Mouse (Mus musculus) forebrain, postnatal 0 days (tissue): Measurements from ENCODE around the gene Poglut1. TPM values are rescaled to one million over a fixed set of nuclear protein-coding genes. Genes with fewer than 3 reads are reported as not detected.

Experiments used
- ATAC-seq: fragments of 200-750 bp; cut with Nextera tagmentation; 2 replicates; pipeline ENCODE4 v1.8.0; 2017; ENCODE audit warnings: mild to moderate bottlenecking, moderate library complexity
- DNase-seq: peaks from one replicate; pipeline ENCODE4 v3.0.0-alpha.2; 2015
- H3K27ac ChIP-seq: fragments of 300-500 bp; sonication (generic); 2 replicates; pipeline ENCODE4 v1.5.1; 2014; ENCODE audit warnings: low read depth, mild to moderate bottlenecking, antibody characterized with exemption, low read length, moderate library complexity, mixed read lengths
- H3K27me3 ChIP-seq: fragments of 300-500 bp; sonication (generic); 2 replicates; pipeline ENCODE4 v1.6.1; 2014; ENCODE audit warnings: mild to moderate bottlenecking, low read length, mixed read lengths; ENCODE audit not compliant: insufficient read depth
- H3K36me3 ChIP-seq: fragments of 300-500 bp; sonication (generic); 2 replicates; pipeline ENCODE4 v1.6.1; 2014; ENCODE audit warnings: mild to moderate bottlenecking, moderate library complexity; ENCODE audit not compliant: insufficient read depth
- H3K4me1 ChIP-seq: fragments of 300-500 bp; sonication (generic); 2 replicates; pipeline ENCODE4 v1.6.1; 2014; ENCODE audit warnings: antibody characterized with exemption; ENCODE audit not compliant: insufficient read depth
- H3K4me2 ChIP-seq: fragments of 300-500 bp; sonication (generic); 2 replicates; pipeline ENCODE4 v1.6.1; 2014; ENCODE audit warnings: low read depth, mild to moderate bottlenecking, moderate library complexity
- H3K4me3 ChIP-seq: fragments of 300-500 bp; sonication (generic); 2 replicates; pipeline ENCODE4 v1.5.1; 2014; ENCODE audit warnings: low read depth, low read length, mixed read lengths
- H3K9ac ChIP-seq: fragments of 300-500 bp; sonication (generic); 2 replicates; pipeline ENCODE4 v1.6.1; 2014; ENCODE audit warnings: mild to moderate bottlenecking
- H3K9me3 ChIP-seq: fragments of 300-500 bp; sonication (generic); 2 replicates; pipeline ENCODE4 v1.6.1; 2016; ENCODE audit warnings: low read length
- CTCF ChIP-seq: sonication (generic); IDR thresholded peaks from 2 replicates; pipeline ENCODE4 v1.5.1; 2016; ENCODE audit warnings: antibody characterized with exemption, control low read depth, low read depth
- WGBS: fragments of 180-500 bp; shearing (Covaris S2); extraction: QIAGEN DNeasy Blood & Tissue Kit; methylation state at CpG from one replicate; pipeline ENCODE4 v1.1.7; 2014; 5-methylcytosine and 5-hydroxymethylcytosine counted together
- polyA plus RNA-seq: library from polyadenylated mRNA; unstranded; fragments of >200 nt; fragmentation: Nextera tagmentation; extraction: Ambion mirVana; gene quantifications from 2 replicates; pipeline ENCODE4 v1.2.1, GENCODE M21; 2015
- total RNA-seq: library from RNA; depleted of rRNA; stranded (reverse); fragments of >200 nt; gene quantifications from 2 replicates; pipeline ENCODE4 v1.2.3, GENCODE M21; 2014

The Poglut1 gene
- total and polyA plus RNA-seq, 2 experiments from 2014 or later: 36.5 to 47.5 TPM

GRCm38 (mm10) chr16:38538716-38539380 lies 11.2 kb downstream of the Poglut1 start:
- no peak overlapping the region for H3K9ac ChIP-seq
- no peak overlapping the region for H3K27ac ChIP-seq
- peaks cover 67% of the 10 kb centered on the region for H3K36me3 ChIP-seq
- no peak for TF ChIP-seq CTCF
- WGBS: 89% methylated on average over 13 of the region's 13 CpGs
- H3K9me3 ChIP-seq: no peaks in the 10 kb centered on the region
- no peaks in the 10 kb centered on the region for H3K27me3 ChIP-seq
- no peaks in the 10 kb centered on the region for H3K4me1 ChIP-seq
- no peak overlapping the region for H3K4me3 ChIP-seq
- ATAC-seq (no peak), DNase-seq (no peak)
- H3K4me2 ChIP-seq: no peak overlapping the region

- Histone ChIP-seq H3K9ac (no peak overlapping the region), H3K4me1 (no peaks in the 10 kb centered on the region), H3K4me2 (no peak overlapping the region), H3K27me3 (no peaks in the 10 kb centered on the region), H3K27ac (no peak overlapping the region), H3K4me3 (no peak overlapping the region), H3K9me3 (no peaks in the 10 kb centered on the region), H3K36me3 (peaks cover 69% of the 10 kb centered on the region)
- peak; percentile 84 for TF ChIP-seq CTCF
- peak; percentile 66 for ATAC-seq
- peak; percentile 84 for DNase-seq
- WGBS: 38% methylated on average over 8 of the region's 8 CpGs
Observed at GRCm38 (mm10) chr16:38536544-38537146, 13.4 kb downstream of the Poglut1 start.

- 94% methylated on average over 6 of the region's 6 CpGs for WGBS
- no peak overlapping the region for H3K27ac ChIP-seq
- H3K4me3 ChIP-seq: no peak overlapping the region
- TF ChIP-seq CTCF: no peak
- H3K9ac ChIP-seq: no peak overlapping the region
- H3K9me3 ChIP-seq: no peaks in the 10 kb centered on the region
- H3K36me3 ChIP-seq: peaks cover 58% of the 10 kb centered on the region
- ATAC-seq: no peak
- no peak for DNase-seq
- H3K4me2 ChIP-seq: no peak overlapping the region
- H3K4me1 ChIP-seq: no peaks in the 10 kb centered on the region
- no peaks in the 10 kb centered on the region for H3K27me3 ChIP-seq
Observed at GRCm38 (mm10) chr16:38526264-38526663, 23.8 kb downstream of the Poglut1 start.

GRCm38 (mm10) chr16:38522129-38523084 lies 27.7 kb downstream of the Poglut1 start, which contains the start of gene Timmdc1:
Gene Timmdc1 (minus strand): TSS chr16:38522663.
- DNase-seq: peak; percentile 96
- under 1% methylated on average over 73 of the region's 73 CpGs for WGBS
- peak within 1 kb of the TSS; percentile 92 for H3K4me3 ChIP-seq
- H3K9me3 ChIP-seq: no peaks in the 10 kb centered on the region
- peak; percentile 99 for ATAC-seq
- TF ChIP-seq CTCF: peak; percentile 49
- H3K27me3 ChIP-seq: no peaks in the 10 kb centered on the region
- no peaks in the 10 kb centered on the region for H3K4me1 ChIP-seq
- H3K9ac ChIP-seq: peak within 1 kb of the TSS; percentile 97
- peak within 1 kb of the TSS; percentile 76 for H3K4me2 ChIP-seq
- H3K27ac ChIP-seq: peak within 1 kb of the TSS; percentile 94
- peaks cover 42% of the 10 kb centered on the region for H3K36me3 ChIP-seq

- H3K27me3 ChIP-seq: no peaks in the 10 kb centered on the region
- WGBS: 35% methylated on average over 8 of the region's 8 CpGs
- H3K9me3 ChIP-seq: no peaks in the 10 kb centered on the region
- H3K27ac ChIP-seq: no peak overlapping the region
- H3K9ac ChIP-seq: peak overlapping the region; percentile 37; the same call in 1 of the 2 replicates
- DNase-seq: no peak
- no peak for TF ChIP-seq CTCF
- peak overlapping the region; percentile 92 for H3K4me3 ChIP-seq
- H3K4me2 ChIP-seq: peak overlapping the region; percentile 76
- no peaks in the 10 kb centered on the region for H3K4me1 ChIP-seq
- H3K36me3 ChIP-seq: peaks cover 39% of the 10 kb centered on the region
- no peak for ATAC-seq
Observed at GRCm38 (mm10) chr16:38521211-38521987, 28.7 kb downstream of the Poglut1 start.

- no peaks in the 10 kb centered on the region for H3K9me3 ChIP-seq
- ATAC-seq (no peak), DNase-seq (no peak)
- no peak overlapping the region for H3K9ac ChIP-seq
- TF ChIP-seq CTCF: no peak
- H3K27ac ChIP-seq: no peak overlapping the region
- no peaks in the 10 kb centered on the region for H3K4me1 ChIP-seq
- 94% methylated on average over 2 of the region's 2 CpGs for WGBS
- peaks cover 35% of the 10 kb centered on the region for H3K36me3 ChIP-seq
- no peak overlapping the region for H3K4me3 ChIP-seq
- H3K27me3 ChIP-seq: no peaks in the 10 kb centered on the region
- H3K4me2 ChIP-seq: no peak overlapping the region
Observed at GRCm38 (mm10) chr16:38519140-38519539, 30.9 kb downstream of the Poglut1 start.
